Mouse (Mus musculus) c-Kit-positive CD71-positive TER-119-positive erythroid progenitor cells, embryonic 14.5 days (primary cell): ENCODE measurements around the gene Mecp2.

Experiments
- DNase-seq: peaks from one replicate; pipeline ENCODE4 v3.0.0-alpha.2; 2013; ENCODE audit warnings: low spot score

Mecp2 gene

DNA sequence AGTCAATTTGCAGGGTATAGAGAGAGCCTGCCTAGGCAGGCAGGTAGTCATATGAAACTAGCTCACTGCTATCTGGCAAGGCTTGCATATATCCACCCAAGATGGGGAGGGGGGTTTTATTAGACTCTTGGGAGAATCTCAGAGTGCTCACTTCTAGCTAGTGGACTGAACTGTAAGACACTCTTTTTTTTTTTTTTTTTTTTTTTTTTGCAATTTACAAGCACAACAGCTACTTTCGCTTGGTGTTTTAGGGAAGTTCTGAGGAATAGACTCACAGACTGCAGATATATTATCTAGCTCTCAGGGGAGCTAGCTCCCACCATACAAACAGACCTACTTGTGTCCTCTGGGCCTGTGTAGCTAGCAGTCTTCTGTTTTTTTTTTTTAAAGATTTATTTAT is 120.6 kb downstream of the Mecp2 start:
- DNase-seq: no peak

DNA sequence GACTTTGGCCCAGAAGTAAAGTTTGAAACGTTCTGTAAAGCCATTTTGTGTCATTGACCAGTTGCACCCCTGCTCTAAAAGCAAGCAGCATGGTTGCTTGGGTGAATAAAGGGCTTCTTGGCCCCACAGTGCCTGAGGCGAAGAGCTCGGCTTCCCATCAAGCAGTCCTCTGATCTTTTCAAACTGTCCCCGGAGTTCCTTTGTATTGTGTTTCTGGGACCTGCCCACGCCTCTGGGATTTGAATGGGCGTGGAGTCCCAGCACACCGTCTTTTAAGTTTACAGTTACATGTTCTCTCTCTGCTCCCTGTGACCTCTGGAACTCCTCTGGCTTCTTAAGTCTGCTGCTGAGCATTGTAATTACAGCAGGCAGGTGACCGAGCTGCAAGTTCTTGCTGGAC is 127.1 kb downstream of the Mecp2 start:
- no peak for DNase-seq

GRCm38 (mm10) chrX:74006401-74006800 is 128.8 kb downstream of the Mecp2 start:
- DNase-seq: no peak

- DNase-seq: no peak
Measured at GRCm38 (mm10) chrX:74003644-74004043, 131.5 kb downstream of the Mecp2 start.

DNA sequence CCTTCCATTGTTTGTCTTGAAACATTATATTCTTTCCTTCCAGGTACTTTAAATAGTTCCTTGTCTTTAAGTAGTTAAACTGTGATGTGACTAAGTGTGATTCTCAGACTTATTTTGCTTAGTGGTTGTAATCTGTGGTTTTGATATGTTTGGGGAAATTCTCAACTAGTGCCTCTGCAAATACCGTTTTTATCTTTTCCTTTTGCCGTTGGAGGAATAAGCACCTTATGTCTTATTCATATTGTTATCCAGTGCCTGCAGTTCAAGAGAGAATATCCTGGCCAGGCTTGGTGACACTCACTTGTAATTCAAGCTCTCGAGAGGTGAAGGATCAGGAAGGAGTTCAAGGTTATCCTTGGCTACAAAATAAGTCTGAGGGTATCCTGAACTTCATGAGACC is 134.1 kb downstream of the Mecp2 start:
- DNase-seq: no peak

- DNase-seq: peak; percentile 82
Measured at GRCm38 (mm10) chrX:73998911-73999869, 136.0 kb downstream of the Mecp2 start.

DNA sequence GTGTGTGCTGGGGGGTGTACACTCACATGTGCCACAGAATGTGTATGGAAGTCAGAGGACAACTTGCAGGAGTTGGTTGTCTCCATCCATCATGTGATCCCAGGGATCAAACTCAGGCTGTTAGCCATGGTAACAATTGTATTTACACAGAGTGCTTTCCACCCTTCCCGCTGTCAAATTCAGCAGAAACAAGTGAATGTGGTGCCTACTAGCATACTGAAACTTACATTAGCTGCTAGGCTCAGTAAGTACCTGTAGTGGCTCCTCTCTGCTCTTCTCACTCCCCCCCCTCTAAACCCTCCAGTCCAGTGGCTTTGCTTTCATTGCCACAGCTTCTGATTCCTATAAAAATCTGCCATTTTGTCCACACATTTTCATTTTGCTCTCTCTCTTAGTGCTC is 157.4 kb downstream of the Mecp2 start:
- no peak for DNase-seq
